Mouse (Mus musculus) erythroblast, adult 5-6 weeks (primary cell): ENCODE measurements around the gene AU040320. TPM values are rescaled to one million over a fixed set of nuclear protein-coding genes. Genes with fewer than 3 reads are reported as not detected.

ENCODE experiments used
- ATAC-seq: replicated peaks from 2 replicates; pipeline ENCODE4 v1.8.0; 2016; ENCODE audit warnings: moderate number of reproducible peaks, mild to moderate bottlenecking, moderate TSS enrichment, inconsistent platforms; ENCODE audit not compliant: poor library complexity, low FRiP score, severe bottlenecking
- total RNA-seq, 2 experiments: library from RNA; stranded (forward) in 1 of 2; stranded (reverse) in 1 of 2; fragments of 150-400 nt in 1 of 2; fragments of 200-764, 138-1000 nt in 1 of 2; gene quantifications; 2 replicates each; pipeline versions ENCODE4 v1.2.3 to v1.2.4; 2015 to 2017; ENCODE audit warnings: low replicate concordance in 2 of 2

The AU040320 gene
- total RNA-seq (2015; ENCODE audit: low replicate concordance): 2.7 and 11.1 TPM in 2 replicates
- total RNA-seq (2017; ENCODE audit: low replicate concordance): 5.4 and 9.2 TPM in 2 replicates

- peak; percentile 96 for ATAC-seq
Observed at GRCm38 (mm10) chr4:126753268-126754230, at the start of gene AU040320, which contains the start of gene Ncdn. TSS of gene AU040320 (plus strand) at chr4:126753544. TSS of gene Ncdn (minus strand) at chr4:126753438.

GRCm38 (mm10) chr4:126706630-126707438, 46.5 kb upstream of the AU040320 start:
- ATAC-seq: no peak

GRCm38 (mm10) chr4:126707439-126707826, 45.9 kb upstream of the AU040320 start:
- no peak for ATAC-seq

GRCm38 (mm10) chr4:126732111-126732510, 21.2 kb upstream of the AU040320 start:
- ATAC-seq: no peak

GRCm38 (mm10) chr4:126732531-126733380, 20.6 kb upstream of the AU040320 start:
- ATAC-seq: no peak

GRCm38 (mm10) chr4:126734001-126734603, 19.2 kb upstream of the AU040320 start:
- ATAC-seq: no peak

GRCm38 (mm10) chr4:126734700-126735381, 18.5 kb upstream of the AU040320 start:
- no peak for ATAC-seq

GRCm38 (mm10) chr4:126735382-126736000, 17.9 kb upstream of the AU040320 start:
- 0 out of 2 replicates have a peak, but pooled peaks have one; percentile 40 for ATAC-seq

GRCm38 (mm10) chr4:126736001-126736414, 17.3 kb upstream of the AU040320 start, which contains the start of gene Tfap2e:
TSS of gene Tfap2e (minus strand) at chr4:126736240.
- ATAC-seq: no peak

- no peak for ATAC-seq
Observed at GRCm38 (mm10) chr4:126739966-126740676, 13.2 kb upstream of the AU040320 start.

- ATAC-seq: peak; percentile 87
Observed at GRCm38 (mm10) chr4:126741448-126741847, 11.9 kb upstream of the AU040320 start.

- no peak for ATAC-seq
Observed at GRCm38 (mm10) chr4:126742976-126743375, 10.4 kb upstream of the AU040320 start.

GRCm38 (mm10) chr4:126743713-126744112, 9.6 kb upstream of the AU040320 start:
- no peak for ATAC-seq

- no peak for ATAC-seq
Observed at GRCm38 (mm10) chr4:126744831-126745230, 8.5 kb upstream of the AU040320 start.

- ATAC-seq: no peak; the same call in 1 of the 2 replicates
Observed at GRCm38 (mm10) chr4:126745506-126746193, 7.7 kb upstream of the AU040320 start.

GRCm38 (mm10) chr4:126746194-126746840, 7.0 kb upstream of the AU040320 start:
- ATAC-seq: no peak
